Mouse (Mus musculus) left cerebral cortex, adult 2 months (tissue): ENCODE measurements around the gene Thyn1. TPM values are rescaled to one million over a fixed set of nuclear protein-coding genes. Genes with fewer than 3 reads are reported as not detected.

Experiments
- DNase-seq, 2 experiments: peaks; one replicate each; pipeline ENCODE4 v3.0.0; 2021 to 2022; ENCODE audit warnings: low spot score in 2 of 2, mixed read lengths in 1 of 2; ENCODE audit errors: extremely low spot score in 1 of 2
- H3K27ac ChIP-seq: fragments of 200-600 bp; 2 replicates; pipeline ENCODE4 v1.8.1; 2022
- H3K4me3 ChIP-seq: fragments of 200-600 bp; 2 replicates; pipeline ENCODE4 v1.8.1; 2022
- CTCF ChIP-seq: fragments of 200-600 bp; IDR thresholded peaks from 2 replicates; pipeline ENCODE4 v1.8.1; 2022; ENCODE audit warnings: antibody characterized with exemption, mild to moderate bottlenecking, moderate library complexity
- intact Hi-C: fragments of 180-260 bp; cut with DNase I; formaldehyde crosslinking; loops from one replicate; pipeline ENCODE4 v1.15.1; 2025
- total RNA-seq, 2 experiments: library from RNA; stranded (reverse); gene quantifications; 2 replicates each; pipeline ENCODE4 v1.2.3; 2021

Gene Thyn1
- total RNA-seq, 2 experiments from 2014 or later = 54.1 to 58.4 TPM

DNA sequence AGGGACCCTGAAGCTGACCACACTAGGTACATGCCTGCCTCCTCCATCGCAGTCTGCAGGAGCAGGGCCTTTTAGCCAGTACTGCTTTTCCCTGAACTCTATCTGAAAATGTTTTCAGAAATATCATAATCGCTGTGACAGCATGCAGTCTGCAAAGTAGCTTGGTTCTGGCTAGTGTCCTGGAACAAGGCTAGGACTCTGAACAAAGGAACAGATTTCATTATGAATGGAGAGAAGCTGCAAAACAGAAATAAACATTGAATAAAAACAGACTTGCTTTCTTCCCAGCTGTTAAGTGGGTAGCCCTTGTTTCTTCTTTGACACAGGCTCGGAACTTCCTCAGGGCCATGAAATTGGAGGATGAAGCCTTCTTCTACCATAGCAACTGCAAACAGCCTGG lies 5.7 kb downstream of the Thyn1 start:
- no peak overlapping the region for H3K4me3 ChIP-seq
- no peak for DNase-seq
- TF ChIP-seq CTCF = no peak
- peak overlapping the region; percentile 58 for H3K27ac ChIP-seq
- intact Hi-C loops = no loop called here

DNA sequence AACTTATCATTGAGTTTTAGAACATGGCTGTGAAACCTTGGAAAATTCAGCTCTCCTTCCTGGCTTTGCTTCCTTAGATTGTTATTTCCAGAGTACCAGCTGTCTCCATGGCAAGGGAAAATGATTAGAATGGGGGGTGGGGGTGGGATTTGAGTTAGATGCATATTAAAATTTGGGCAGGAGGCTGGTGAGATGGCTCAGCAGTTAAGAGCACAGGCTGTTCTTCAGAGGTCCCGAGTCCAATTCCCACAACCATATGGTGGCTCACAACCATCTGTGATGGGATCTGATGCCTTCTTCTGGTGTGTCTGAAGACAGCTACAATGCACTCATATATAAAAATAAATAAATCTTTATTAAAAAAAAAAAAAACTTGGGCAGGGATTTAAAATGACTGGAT lies 6.4 kb downstream of the Thyn1 start:
- no peak for DNase-seq
- intact Hi-C loops = no loop called here
- H3K27ac ChIP-seq = peak overlapping the region; percentile 58
- no peak for TF ChIP-seq CTCF
- H3K4me3 ChIP-seq = no peak overlapping the region

DNA sequence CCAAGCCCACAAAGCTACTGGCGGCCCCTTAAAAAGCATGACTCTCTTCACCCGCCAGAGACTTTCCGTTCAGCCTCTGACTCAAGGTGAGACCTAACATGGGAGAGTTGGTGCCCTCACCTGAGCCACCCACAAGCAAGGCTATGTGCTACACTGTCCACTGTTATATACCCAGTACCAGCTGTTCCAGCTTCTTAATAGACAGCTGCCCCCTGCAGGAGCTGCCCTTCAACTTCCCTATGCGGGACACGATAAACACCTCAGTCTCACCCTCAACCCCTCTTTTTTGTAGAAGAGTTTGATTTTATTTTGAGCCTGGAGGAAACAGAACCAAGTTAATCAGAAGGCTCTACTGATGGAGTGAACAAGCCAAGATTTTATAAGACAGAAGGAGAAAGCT lies 7.4 kb downstream of the Thyn1 start:
- no peak for DNase-seq
- no peak; the same call in 1 of the 2 replicates for TF ChIP-seq CTCF
- Histone ChIP-seq H3K4me3 (no peak overlapping the region), H3K27ac (no peak overlapping the region)
- intact Hi-C loops = no loop called here

DNA sequence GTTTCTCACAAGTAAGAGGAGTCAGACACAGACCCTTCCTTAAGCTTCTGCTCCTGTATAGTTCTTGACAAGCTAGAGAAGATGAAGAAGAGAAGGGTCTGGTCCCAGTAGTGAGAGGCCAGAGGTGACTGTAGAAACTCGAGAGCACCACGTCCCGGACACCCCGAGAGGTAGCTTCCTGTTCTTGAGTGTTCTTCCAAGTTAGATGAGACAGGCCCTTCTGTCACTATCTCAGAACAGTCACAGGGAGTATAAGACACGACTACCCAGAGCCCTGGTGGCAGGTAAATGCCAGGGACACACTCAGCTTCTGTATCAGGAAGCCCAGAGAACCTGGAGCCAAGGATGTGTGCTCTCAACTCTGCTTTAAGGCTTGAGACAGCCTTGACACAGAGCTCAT lies 9.7 kb downstream of the Thyn1 start:
- intact Hi-C loops = no loop called here

GRCm38 (mm10) chr9:27011572-27011971 lies 12.1 kb downstream of the Thyn1 start:
- no peak overlapping the region for H3K27ac ChIP-seq
- H3K4me3 ChIP-seq = no peak overlapping the region
- intact Hi-C loops = no loop called here
- TF ChIP-seq CTCF = no peak
- DNase-seq = no peak

More for the DNA sequence above, 9.7 kb downstream of the Thyn1 start:
- Histone ChIP-seq H3K4me3 (no peak overlapping the region), H3K27ac (no peak overlapping the region)
- TF ChIP-seq CTCF = no peak
- no peak for DNase-seq

GRCm38 (mm10) chr9:27018961-27019360 lies 19.5 kb downstream of the Thyn1 start:
- Histone ChIP-seq H3K4me3 (no peak overlapping the region), H3K27ac (no peak overlapping the region)
- DNase-seq = no peak
- intact Hi-C loops = no loop called here
- no peak for TF ChIP-seq CTCF

DNA sequence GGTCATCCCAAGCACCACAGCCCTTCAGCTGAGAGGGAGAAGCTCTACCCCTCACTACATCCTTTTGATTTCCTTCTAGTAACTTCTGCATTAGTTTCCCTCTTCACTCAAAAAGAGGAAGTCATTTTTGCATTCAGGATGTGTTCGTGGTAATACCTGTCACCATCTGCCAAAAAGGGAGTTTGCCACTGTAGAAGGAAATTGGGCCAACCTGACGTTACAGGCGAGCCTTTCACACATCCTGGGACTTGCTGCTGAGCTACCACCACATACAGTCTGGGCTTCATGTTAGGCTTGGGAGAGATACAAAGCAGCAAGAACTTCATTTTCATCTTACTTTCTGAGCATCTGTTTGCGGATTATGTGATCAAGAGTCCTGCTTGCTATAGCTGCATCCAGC lies 24.2 kb downstream of the Thyn1 start:
- H3K27ac ChIP-seq = no peak overlapping the region
- H3K4me3 ChIP-seq = no peak overlapping the region
- no peak for DNase-seq
- intact Hi-C loops = no loop called here
- TF ChIP-seq CTCF = no peak

GRCm38 (mm10) chr9:27026708-27027107 lies 27.2 kb downstream of the Thyn1 start:
- DNase-seq = no peak
- intact Hi-C loops = no loop called here
- no peak for TF ChIP-seq CTCF
- Histone ChIP-seq H3K27ac (no peak overlapping the region), H3K4me3 (peak overlapping the region; percentile 9; the same call in 1 of the 2 replicates)

- intact Hi-C loops = loop anchor here (2.0 kb wide), 1 partner anchor 30 kb away; the partner anchor contains the start of genes Acad8 and Thyn1
- Histone ChIP-seq H3K4me3 (peak overlapping the region; percentile 85), H3K27ac (peak overlapping the region; percentile 96)
- DNase-seq = peak; percentile 63 to 65
- TF ChIP-seq CTCF = peak; percentile 19
Measured at GRCm38 (mm10) chr9:27029022-27029827, 29.7 kb downstream of the Thyn1 start.

- DNase-seq = peak; percentile 94 to 95
- peak within 1 kb of the TSS; percentile 96 for H3K27ac ChIP-seq
- peak within 1 kb of the TSS; percentile 85 for H3K4me3 ChIP-seq
- intact Hi-C loops = loop anchor here (2.0 kb wide), 1 partner anchor 31 kb away; the partner anchor contains the start of genes Acad8 and Thyn1
- peak; percentile 30 for TF ChIP-seq CTCF
Measured at GRCm38 (mm10) chr9:27029828-27030762, 30.6 kb downstream of the Thyn1 start, which contains the start of the genes Vps26b and Ncapd3. Gene Vps26b, minus strand, starts transcription at chr9:27030065. Gene Ncapd3, plus strand, starts transcription at chr9:27030175.

DNA sequence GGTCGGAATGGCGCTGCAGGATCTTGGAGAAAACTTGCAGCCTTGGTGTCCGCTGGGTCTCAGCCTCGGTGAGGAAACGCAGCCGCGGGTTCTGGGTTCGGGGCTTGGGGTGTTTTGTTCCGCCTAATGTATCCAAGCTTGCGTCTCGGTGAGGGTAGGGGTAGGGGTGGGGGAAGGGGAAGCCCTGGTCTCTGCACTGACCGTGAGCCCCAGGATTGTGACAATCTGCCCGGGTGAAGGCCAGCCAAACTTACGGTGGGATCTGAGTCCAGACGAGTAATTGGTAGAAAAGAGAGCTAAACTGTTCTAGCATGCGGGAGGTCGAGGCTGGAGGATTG lies 31.2 kb downstream of the Thyn1 start:
- no peak overlapping the region for H3K27ac ChIP-seq
- peak overlapping the region; percentile 85 for H3K4me3 ChIP-seq
- no peak for TF ChIP-seq CTCF
- DNase-seq = no peak
- intact Hi-C loops = no loop called here

DNA sequence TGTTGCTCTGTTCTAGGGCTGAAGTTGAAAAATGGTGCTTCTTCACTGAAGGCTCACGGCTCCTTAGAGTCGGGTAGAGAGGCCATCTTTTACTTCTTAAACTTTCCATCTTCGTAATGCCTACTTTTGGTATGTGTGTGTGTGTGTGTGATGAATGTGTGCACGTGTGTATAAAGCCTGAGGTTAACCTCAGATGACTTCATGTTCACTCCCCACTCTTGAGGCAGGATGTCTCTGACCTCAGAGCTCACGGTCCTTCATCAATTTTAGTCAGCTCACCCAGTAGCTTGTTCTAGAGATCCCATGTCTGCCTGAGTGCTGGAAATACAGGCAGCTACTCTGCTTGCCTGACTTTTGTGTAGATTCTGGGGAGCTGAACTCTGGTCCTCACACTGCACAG lies 44.4 kb downstream of the Thyn1 start:
- no peak overlapping the region for H3K27ac ChIP-seq
- intact Hi-C loops = no loop called here
- TF ChIP-seq CTCF = no peak
- no peak for DNase-seq
- no peak overlapping the region for H3K4me3 ChIP-seq
